Mouse (Mus musculus) limb, embryonic 11.5 days (tissue): ENCODE data around the gene Raly. TPM values are rescaled to one million over a fixed set of nuclear protein-coding genes. Genes with fewer than 3 reads are reported as not detected.

Experiments used
- ATAC-seq: fragments of 200-750 bp; cut with Nextera tagmentation; 2 replicates; pipeline ENCODE4 v1.8.0; 2017; ENCODE audit warnings: low read depth; ENCODE audit not compliant: insufficient number of reproducible peaks, low FRiP score, low TSS enrichment
- DNase-seq: peaks from one replicate; pipeline ENCODE4 v3.0.0-alpha.2; 2015; ENCODE audit warnings: low spot score
- H3K27ac ChIP-seq: fragments of 300-500 bp; sonication (generic); replicated peaks from 2 replicates; pipeline ENCODE4 v1.5.1; 2014; ENCODE audit warnings: low read depth, mild to moderate bottlenecking, low read length
- H3K27me3 ChIP-seq: fragments of 300-500 bp; sonication (generic); 2 replicates; pipeline ENCODE4 v1.6.1; 2014; ENCODE audit warnings: mild to moderate bottlenecking, low read length, mixed read lengths; ENCODE audit not compliant: control insufficient read depth, insufficient read depth
- H3K36me3 ChIP-seq: fragments of 300-500 bp; sonication (generic); 2 replicates; pipeline ENCODE4 v1.6.1; 2014; ENCODE audit warnings: mild to moderate bottlenecking, low read length, moderate library complexity, mixed read lengths; ENCODE audit not compliant: control insufficient read depth, insufficient read depth
- H3K4me1 ChIP-seq: fragments of 300-500 bp; sonication (generic); 2 replicates; pipeline ENCODE4 v1.6.1; 2014; ENCODE audit warnings: low read length, mixed read lengths; ENCODE audit not compliant: control insufficient read depth, insufficient read depth
- H3K4me2 ChIP-seq: fragments of 300-500 bp; sonication (generic); 2 replicates; pipeline ENCODE4 v1.6.1; 2014; ENCODE audit warnings: low read depth, mild to moderate bottlenecking, moderate library complexity; ENCODE audit not compliant: severe bottlenecking
- H3K4me3 ChIP-seq: fragments of 300-500 bp; sonication (generic); 2 replicates; pipeline ENCODE4 v1.5.1; 2014; ENCODE audit warnings: low read depth, low read length
- H3K9ac ChIP-seq: fragments of 300-500 bp; sonication (generic); 2 replicates; pipeline ENCODE4 v1.6.1; 2014; ENCODE audit warnings: mild to moderate bottlenecking, low read length
- H3K9me3 ChIP-seq: fragments of 300-500 bp; sonication (generic); 2 replicates; pipeline ENCODE4 v1.6.1; 2016; ENCODE audit warnings: low read length; ENCODE audit not compliant: control insufficient read depth
- WGBS: fragments of 180-500 bp; shearing (Covaris S2); extraction: QIAGEN DNeasy Blood & Tissue Kit; methylation state at CpG from one replicate; pipeline ENCODE4 v1.1.7; 2014; 5-methylcytosine and 5-hydroxymethylcytosine counted together
- polyA plus RNA-seq: library from polyadenylated mRNA; unstranded; fragments of >200 nt; fragmentation: Nextera tagmentation; extraction: Ambion mirVana; gene quantifications from 2 replicates; pipeline ENCODE4 v1.2.1, GENCODE M21; 2014

The Raly gene
- polyA plus RNA-seq, 1 experiment from 2014 or later = 119 TPM

DNA sequence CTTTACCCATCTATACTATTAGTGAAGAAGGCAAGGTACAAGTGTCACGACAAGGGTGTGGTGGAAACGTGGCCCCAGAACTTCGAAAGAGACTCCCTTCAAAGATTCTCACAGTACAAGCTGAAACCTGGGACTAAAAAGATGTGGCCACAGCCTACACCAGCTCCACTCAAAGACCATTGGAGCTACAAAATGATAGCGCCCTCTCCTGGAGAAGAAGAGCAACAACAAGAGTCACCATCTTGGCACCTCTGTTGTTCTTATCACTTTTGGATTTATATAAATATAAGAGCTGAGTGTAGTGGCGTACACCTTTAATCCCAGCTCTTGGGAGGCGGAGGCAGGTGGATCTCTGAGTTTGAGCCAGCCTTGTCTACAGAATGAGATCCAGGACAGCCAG is 35.1 kb upstream of the Raly start:
- DNase-seq (no peak), ATAC-seq (no peak)
- Histone ChIP-seq H3K4me3 (no peak overlapping the region), H3K27me3 (no peaks in the 10 kb centered on the region), H3K9me3 (peaks cover 3% of the 10 kb centered on the region; the same call in 1 of the 2 replicates), H3K36me3 (no peaks in the 10 kb centered on the region), H3K27ac (no peak overlapping the region), H3K4me1 (no peaks in the 10 kb centered on the region), H3K9ac (no peak overlapping the region), H3K4me2 (no peak overlapping the region)
- 56% methylated on average over 6 of the region's 6 CpGs for WGBS

DNA sequence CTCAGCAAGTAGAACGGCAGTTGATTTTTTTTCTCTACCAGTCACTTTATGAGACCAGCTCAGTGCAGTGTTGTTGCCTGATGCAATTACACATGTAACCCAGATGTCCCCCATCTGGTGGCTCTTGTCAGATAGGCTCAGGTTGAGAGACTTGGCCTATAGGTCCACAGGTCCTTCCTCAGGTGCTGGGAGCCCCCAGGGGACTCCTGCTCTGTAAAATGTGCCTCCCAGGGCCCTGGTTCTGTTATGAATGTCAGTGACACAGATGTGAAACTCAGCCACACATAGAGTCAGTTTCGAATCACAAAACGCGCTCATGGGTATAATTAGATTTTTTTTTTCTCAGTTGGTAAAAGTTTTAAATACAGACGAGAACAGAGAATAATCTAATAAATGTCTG is 33.2 kb upstream of the Raly start:
- Histone ChIP-seq H3K4me1 (no peaks in the 10 kb centered on the region), H3K36me3 (no peaks in the 10 kb centered on the region), H3K4me3 (no peak overlapping the region), H3K9ac (no peak overlapping the region), H3K27me3 (no peaks in the 10 kb centered on the region), H3K4me2 (no peak overlapping the region), H3K27ac (no peak overlapping the region), H3K9me3 (peaks cover 5% of the 10 kb centered on the region; the same call in 1 of the 2 replicates)
- ATAC-seq = no peak
- 73% methylated on average over 5 of the region's 5 CpGs for WGBS
- DNase-seq = no peak

DNA sequence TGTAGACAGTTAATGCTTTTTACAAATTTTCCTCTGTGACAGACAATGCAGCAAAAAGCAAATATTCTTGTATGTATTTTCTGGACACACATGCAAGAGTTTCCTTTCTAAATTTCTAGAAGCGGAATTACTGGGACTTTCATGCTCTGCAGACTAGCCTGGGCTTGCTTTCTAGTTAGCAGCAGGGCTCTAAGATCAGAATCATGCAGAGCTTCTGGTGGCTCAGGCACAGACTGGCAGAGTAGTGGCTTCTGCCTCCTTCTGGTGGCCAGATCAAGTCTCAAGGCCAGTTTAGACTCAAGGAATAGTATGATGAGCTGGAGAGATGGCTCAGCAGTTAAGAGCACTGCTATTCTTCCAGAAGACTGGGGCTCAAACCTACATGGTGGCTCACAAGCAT is 32.4 kb upstream of the Raly start:
- DNase-seq = no peak
- H3K4me1 ChIP-seq = no peaks in the 10 kb centered on the region
- H3K9me3 ChIP-seq = peaks cover 5% of the 10 kb centered on the region; the same call in 1 of the 2 replicates
- no peaks in the 10 kb centered on the region for H3K36me3 ChIP-seq
- ATAC-seq = no peak
- H3K27ac ChIP-seq = no peak overlapping the region
- no peak overlapping the region for H3K9ac ChIP-seq
- 91% methylated on average over 1 of the region's 1 CpGs for WGBS
- no peak overlapping the region for H3K4me2 ChIP-seq
- H3K4me3 ChIP-seq = no peak overlapping the region
- no peaks in the 10 kb centered on the region for H3K27me3 ChIP-seq

DNA sequence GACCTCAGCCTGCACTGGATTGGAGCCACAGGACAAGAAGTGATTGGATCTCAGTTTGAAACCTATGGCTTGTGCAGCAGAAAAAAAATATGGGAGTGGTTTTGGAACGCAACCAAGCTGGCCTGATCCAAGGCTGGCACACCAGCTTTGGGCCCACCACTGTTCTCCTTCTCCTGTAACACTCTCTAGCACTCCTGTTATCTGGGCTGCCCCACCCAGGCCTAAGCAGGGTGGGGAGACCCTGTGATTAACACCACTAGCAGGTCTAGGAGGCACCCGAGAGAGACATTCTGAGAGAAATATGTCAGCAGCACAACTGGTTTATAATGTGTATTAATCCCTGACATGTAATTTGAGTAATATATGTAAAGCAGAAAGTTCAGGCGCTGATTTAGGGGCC is 27.7 kb upstream of the Raly start:
- WGBS = 79% methylated on average over 3 of the region's 3 CpGs
- DNase-seq = no peak
- no peak overlapping the region for H3K4me3 ChIP-seq
- H3K36me3 ChIP-seq = no peaks in the 10 kb centered on the region
- ATAC-seq = no peak
- no peaks in the 10 kb centered on the region for H3K4me1 ChIP-seq
- H3K4me2 ChIP-seq = no peak overlapping the region
- no peaks in the 10 kb centered on the region for H3K27me3 ChIP-seq
- H3K27ac ChIP-seq = no peak overlapping the region
- peaks cover 5% of the 10 kb centered on the region; the same call in 1 of the 2 replicates for H3K9me3 ChIP-seq
- no peak overlapping the region for H3K9ac ChIP-seq

GRCm38 (mm10) chr2:154764828-154765497 is 25.9 kb upstream of the Raly start:
- ATAC-seq (no peak), DNase-seq (no peak)
- Histone ChIP-seq H3K27ac (no peak overlapping the region), H3K4me3 (no peak overlapping the region), H3K4me2 (no peak overlapping the region), H3K36me3 (no peaks in the 10 kb centered on the region), H3K9ac (no peak overlapping the region), H3K9me3 (peaks cover 5% of the 10 kb centered on the region; the same call in 1 of the 2 replicates), H3K27me3 (no peaks in the 10 kb centered on the region), H3K4me1 (no peaks in the 10 kb centered on the region)
- WGBS = 82% methylated on average over 9 of the region's 9 CpGs

DNA sequence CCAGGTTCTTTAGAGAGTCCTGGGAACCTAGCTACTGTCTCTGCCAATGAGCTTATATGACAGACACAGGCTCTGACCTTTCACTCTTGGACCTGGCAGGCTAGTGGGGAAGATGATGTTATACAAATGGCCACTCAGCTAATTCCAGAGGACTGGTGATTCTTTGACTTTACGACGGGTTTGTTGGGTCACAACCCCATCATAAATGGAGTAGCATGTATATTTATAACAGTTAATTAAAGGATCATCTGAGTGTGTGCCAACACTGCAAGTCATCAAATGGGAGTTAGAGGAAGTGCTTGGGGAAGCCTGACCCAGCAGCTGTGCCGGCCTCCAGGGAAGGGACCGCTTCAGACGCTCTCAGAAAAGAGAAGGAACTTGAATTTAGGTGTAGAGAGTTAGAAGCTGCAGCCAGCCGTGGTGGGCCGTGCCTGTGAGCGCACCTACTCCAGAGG is 25.3 kb upstream of the Raly start:
- DNase-seq (no peak), ATAC-seq (no peak)
- Histone ChIP-seq H3K4me2 (no peak overlapping the region), H3K4me3 (no peak overlapping the region), H3K27ac (no peak overlapping the region), H3K27me3 (no peaks in the 10 kb centered on the region), H3K36me3 (no peaks in the 10 kb centered on the region), H3K4me1 (no peaks in the 10 kb centered on the region), H3K9me3 (peaks cover 4% of the 10 kb centered on the region; the same call in 1 of the 2 replicates), H3K9ac (no peak overlapping the region)
- WGBS = 62% methylated on average over 8 of the region's 8 CpGs

DNA sequence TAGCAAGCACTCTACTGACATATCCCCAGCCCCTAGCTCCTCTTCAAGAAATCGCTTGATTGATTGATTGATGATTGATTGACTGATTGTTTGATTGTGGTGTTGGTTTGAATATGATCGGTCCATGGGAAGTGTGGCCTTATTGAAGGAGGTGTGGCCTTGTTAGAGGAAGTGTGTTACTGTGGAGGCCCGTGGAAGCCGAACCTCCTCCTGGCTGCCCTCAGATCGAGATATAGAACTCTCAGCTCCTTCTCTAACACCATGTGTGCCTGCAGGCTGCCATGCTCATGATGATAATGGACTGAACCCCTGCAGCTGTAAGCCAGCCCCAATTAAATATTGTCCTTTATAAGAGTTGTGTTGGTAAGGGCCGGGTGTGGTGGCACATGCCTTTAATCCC is 23.8 kb upstream of the Raly start:
- Histone ChIP-seq H3K9me3 (no peaks in the 10 kb centered on the region), H3K4me3 (no peak overlapping the region), H3K27ac (no peak overlapping the region), H3K27me3 (no peaks in the 10 kb centered on the region), H3K36me3 (no peaks in the 10 kb centered on the region), H3K4me1 (no peaks in the 10 kb centered on the region), H3K9ac (no peak overlapping the region), H3K4me2 (no peak overlapping the region)
- DNase-seq (no peak), ATAC-seq (no peak)
- WGBS = 87% methylated on average over 6 of the region's 6 CpGs

DNA sequence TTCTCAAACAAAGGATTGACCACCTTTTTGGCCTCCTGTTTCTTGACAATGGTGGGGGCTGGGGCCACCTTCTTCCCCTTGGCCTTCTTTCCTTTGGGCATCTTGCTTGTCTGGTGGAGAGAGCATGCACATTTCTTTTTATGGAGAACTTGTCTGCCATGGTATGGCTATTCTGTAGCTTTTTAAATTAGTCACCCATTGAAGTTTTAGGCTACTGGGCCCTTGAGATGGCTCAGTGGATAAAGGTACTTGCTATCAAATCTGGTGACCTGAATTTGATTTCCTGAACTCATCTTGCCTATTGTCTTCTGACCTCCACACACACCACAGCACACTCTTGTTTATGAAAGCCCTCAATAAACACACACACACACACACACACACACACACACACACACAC is 21.0 kb upstream of the Raly start, which contains the start of gene Gm14214:
Gm14214 (minus strand) TSS at position 101 of the 400 bp plus-strand sequence.
- DNase-seq (no peak), ATAC-seq (no peak)
- Histone ChIP-seq H3K9me3 (no peaks in the 10 kb centered on the region), H3K4me1 (no peaks in the 10 kb centered on the region), H3K36me3 (no peaks in the 10 kb centered on the region), H3K27ac (no peak within 1 kb of the TSS), H3K4me2 (no peak within 1 kb of the TSS), H3K27me3 (no peaks in the 10 kb centered on the region), H3K9ac (no peak within 1 kb of the TSS), H3K4me3 (no peak within 1 kb of the TSS)

GRCm38 (mm10) chr2:154771604-154772003 is 19.3 kb upstream of the Raly start:
- H3K27ac ChIP-seq = no peak overlapping the region

More at GRCm38 (mm10) chr2:154771604-154772003, 19.3 kb upstream of the Raly start:
- 87% methylated on average over 8 of the region's 8 CpGs for WGBS
- Histone ChIP-seq H3K4me3 (no peak overlapping the region), H3K9me3 (no peaks in the 10 kb centered on the region), H3K4me2 (no peak overlapping the region), H3K36me3 (no peaks in the 10 kb centered on the region), H3K4me1 (no peaks in the 10 kb centered on the region), H3K9ac (no peak overlapping the region), H3K27me3 (no peaks in the 10 kb centered on the region)
- DNase-seq = no peak
- no peak for ATAC-seq
